Mouse (Mus musculus) stomach, embryonic 16.5 days (tissue): ENCODE results near the gene Cdk4. TPM values are rescaled to one million over a fixed set of nuclear protein-coding genes. Genes with fewer than 3 reads are reported as not detected.
"Not testable (repeated sequence)": the region's sequence is repeated elsewhere in the genome, so short reads cannot be mapped to it uniquely, and the experiment has no call there.

Source experiments
- ATAC-seq: fragments of 200-750 bp; cut with Nextera tagmentation; 2 replicates; pipeline ENCODE4 v1.8.0; 2017; ENCODE audit warnings: moderate number of reproducible peaks, moderate TSS enrichment; ENCODE audit not compliant: insufficient read depth, low FRiP score
- H3K27ac ChIP-seq: fragments of 300-500 bp; sonication (generic); 2 replicates; pipeline ENCODE4 v1.5.1; 2014; ENCODE audit warnings: low read length
- H3K27me3 ChIP-seq: fragments of 300-500 bp; sonication (generic); 2 replicates; pipeline ENCODE4 v1.6.1; 2014; ENCODE audit warnings: low read length, control low read depth, mixed read lengths; ENCODE audit not compliant: control insufficient read depth, insufficient read depth
- H3K36me3 ChIP-seq: fragments of 300-500 bp; sonication (generic); 2 replicates; pipeline ENCODE4 v1.6.1; 2014; ENCODE audit warnings: low read length; ENCODE audit not compliant: control insufficient read depth, insufficient read depth
- H3K4me1 ChIP-seq: fragments of 300-500 bp; sonication (generic); 2 replicates; pipeline ENCODE4 v1.6.1; 2014; ENCODE audit warnings: low read length, control low read depth, mixed read lengths; ENCODE audit not compliant: control insufficient read depth, insufficient read depth
- H3K4me2 ChIP-seq: fragments of 300-500 bp; sonication (generic); 2 replicates; pipeline ENCODE4 v1.6.1; 2014; ENCODE audit warnings: low read depth, low read length, mixed read lengths
- H3K4me3 ChIP-seq: fragments of 300-500 bp; sonication (generic); replicated peaks from 2 replicates; pipeline ENCODE4 v1.5.1; 2014; ENCODE audit warnings: mild to moderate bottlenecking, low read length
- H3K9ac ChIP-seq: fragments of 300-500 bp; sonication (generic); 2 replicates; pipeline ENCODE4 v1.6.1; 2014; ENCODE audit warnings: low read length
- H3K9me3 ChIP-seq: fragments of 300-500 bp; sonication (generic); replicated peaks from 2 replicates; pipeline ENCODE4 v1.6.1; 2016; ENCODE audit warnings: low read length, control low read depth; ENCODE audit not compliant: control insufficient read depth
- WGBS: fragments of 180-500 bp; shearing (Covaris S2); extraction: QIAGEN DNeasy Blood & Tissue Kit; methylation state at CpG from one replicate; pipeline ENCODE4 v1.1.7; 2014; 5-methylcytosine and 5-hydroxymethylcytosine counted together
- polyA plus RNA-seq: library from polyadenylated mRNA; unstranded; fragments of >200 nt; fragmentation: Nextera tagmentation; extraction: Ambion mirVana; gene quantifications from 2 replicates; pipeline ENCODE4 v1.2.1, GENCODE M21; 2015

Cdk4 gene
- polyA plus RNA-seq, 1 experiment from 2014 or later: 1,208 TPM

GRCm38 (mm10) chr10:127069281-127070189 lies 6.2 kb downstream of the Cdk4 start:
- peak overlapping the region; percentile 90 for H3K9ac ChIP-seq
- WGBS: 6% methylated on average over 30 of the region's 30 CpGs
- H3K4me1 ChIP-seq: peaks cover 25% of the 10 kb centered on the region
- H3K9me3 ChIP-seq: no peaks in the 10 kb centered on the region
- peak overlapping the region; percentile 62 for H3K4me2 ChIP-seq
- no peaks in the 10 kb centered on the region for H3K27me3 ChIP-seq
- peak; percentile 49 for ATAC-seq
- H3K36me3 ChIP-seq: peaks cover 27% of the 10 kb centered on the region
- H3K4me3 ChIP-seq: peak overlapping the region; percentile 85
- peak overlapping the region; percentile 95 for H3K27ac ChIP-seq

DNA sequence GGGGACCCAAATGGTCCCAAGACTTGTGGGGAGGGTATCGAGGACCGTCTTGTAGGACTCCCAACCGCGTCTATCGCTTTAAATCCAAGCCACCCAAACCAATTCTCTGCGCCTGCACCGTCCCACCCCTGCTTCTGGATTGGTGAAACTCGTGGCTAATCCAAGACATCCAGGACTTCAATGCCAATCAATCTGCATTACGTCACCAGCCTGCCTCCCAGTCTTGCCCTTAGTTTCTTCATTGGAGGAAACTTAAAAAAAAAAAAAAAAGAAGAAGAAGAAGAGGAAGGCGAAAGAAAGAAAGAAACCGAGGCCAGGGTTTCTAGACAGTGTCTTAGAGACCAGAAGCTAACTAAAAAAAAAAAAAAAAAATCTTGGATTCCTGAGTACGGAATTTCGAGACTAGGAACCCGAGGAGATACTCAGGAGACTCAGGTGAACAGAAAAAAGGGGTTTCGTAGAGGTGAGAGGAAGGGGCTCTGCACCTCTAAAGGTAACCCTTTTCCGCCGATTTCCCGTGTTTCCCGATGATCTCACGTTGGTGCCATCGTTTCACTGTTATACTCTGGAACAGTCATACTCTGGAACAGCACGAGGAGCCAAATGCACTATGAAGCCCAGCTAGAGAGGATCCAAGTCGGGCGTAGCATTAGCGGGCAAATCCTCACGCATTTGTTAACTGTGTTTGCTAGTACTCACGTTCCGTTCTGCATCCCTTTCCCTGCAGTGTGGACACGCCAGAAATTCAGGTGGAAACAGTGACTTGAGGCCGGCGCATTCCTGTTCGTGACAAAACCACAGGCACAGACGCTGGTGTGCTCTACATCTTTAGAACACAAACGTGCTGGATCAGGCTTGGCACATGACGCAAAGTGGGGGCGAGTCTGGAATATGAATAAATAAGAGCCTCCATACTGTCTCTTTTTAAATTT lies 7.1 kb downstream of the Cdk4 start, which contains the start of gene Tspan31:
Gene Tspan31 (minus strand): TSS at position 75 of the 932 bp plus-strand sequence.
- H3K36me3 ChIP-seq: peaks cover 20% of the 10 kb centered on the region
- H3K4me1 ChIP-seq: peaks cover 17% of the 10 kb centered on the region
- 0 out of 2 replicates have a peak, but pooled peaks cover 5% of the 10 kb centered on the region for H3K27me3 ChIP-seq
- no peaks in the 10 kb centered on the region for H3K9me3 ChIP-seq
- peak; percentile 92 for ATAC-seq
- peak within 1 kb of the TSS; percentile 90 for H3K9ac ChIP-seq
- peak within 1 kb of the TSS; percentile 96 for H3K4me2 ChIP-seq
- peak within 1 kb of the TSS; percentile 95 for H3K27ac ChIP-seq
- H3K4me3 ChIP-seq: peak within 1 kb of the TSS; percentile 85
- WGBS: 1% methylated on average over 36 of the region's 36 CpGs

GRCm38 (mm10) chr10:127071203-127071602 lies 7.9 kb downstream of the Cdk4 start:
- H3K27me3 ChIP-seq: peaks cover 5% of the 10 kb centered on the region; the same call in 1 of the 2 replicates
- peaks cover 15% of the 10 kb centered on the region for H3K4me1 ChIP-seq
- H3K4me3 ChIP-seq: peak overlapping the region; percentile 85
- no peaks in the 10 kb centered on the region for H3K9me3 ChIP-seq
- peak overlapping the region; percentile 76 for H3K9ac ChIP-seq
- WGBS: 67% methylated on average over 9 of the region's 9 CpGs
- H3K4me2 ChIP-seq: peak overlapping the region; percentile 96
- no peak for ATAC-seq
- peaks cover 12% of the 10 kb centered on the region for H3K36me3 ChIP-seq
- no peak overlapping the region for H3K27ac ChIP-seq

GRCm38 (mm10) chr10:127072270-127072669 lies 8.9 kb downstream of the Cdk4 start:
- not testable (repeated sequence) for ATAC-seq, H3K4me3 ChIP-seq
- WGBS: 82% methylated on average over 4 of the region's 4 CpGs

DNA sequence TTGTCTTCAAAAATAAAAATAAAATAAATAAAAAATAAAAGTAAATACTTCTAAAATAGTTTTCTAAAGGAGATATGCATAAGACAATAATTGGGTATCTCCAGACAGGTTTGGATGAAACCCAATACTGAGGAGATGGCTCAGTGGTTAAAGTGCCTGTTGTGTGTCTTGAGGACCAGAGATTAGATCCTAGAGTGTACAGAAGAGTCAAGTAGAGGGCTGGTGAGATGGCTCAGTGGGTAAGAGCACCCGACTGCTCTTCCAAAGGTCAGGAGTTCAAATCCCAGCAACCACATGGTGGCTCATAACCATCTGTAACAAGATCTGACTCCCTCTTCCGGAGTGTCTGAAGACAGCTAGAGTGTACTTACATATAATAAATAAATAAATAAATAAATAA lies 9.6 kb downstream of the Cdk4 start:
- 78% methylated on average over 2 of the region's 2 CpGs for WGBS
- not testable (repeated sequence) for H3K9ac ChIP-seq, H3K27ac ChIP-seq, H3K9me3 ChIP-seq, H3K4me3 ChIP-seq, H3K4me2 ChIP-seq, H3K36me3 ChIP-seq, ATAC-seq
- Histone ChIP-seq H3K4me1 (peaks cover 15% of the 10 kb centered on the region), H3K27me3 (peaks cover 23% of the 10 kb centered on the region)

More at GRCm38 (mm10) chr10:127072270-127072669, 8.9 kb downstream of the Cdk4 start:
- not testable (repeated sequence) for H3K9ac ChIP-seq, H3K27ac ChIP-seq, H3K9me3 ChIP-seq, H3K36me3 ChIP-seq, H3K4me2 ChIP-seq
- Histone ChIP-seq H3K27me3 (peaks cover 16% of the 10 kb centered on the region), H3K4me1 (peaks cover 15% of the 10 kb centered on the region)

DNA sequence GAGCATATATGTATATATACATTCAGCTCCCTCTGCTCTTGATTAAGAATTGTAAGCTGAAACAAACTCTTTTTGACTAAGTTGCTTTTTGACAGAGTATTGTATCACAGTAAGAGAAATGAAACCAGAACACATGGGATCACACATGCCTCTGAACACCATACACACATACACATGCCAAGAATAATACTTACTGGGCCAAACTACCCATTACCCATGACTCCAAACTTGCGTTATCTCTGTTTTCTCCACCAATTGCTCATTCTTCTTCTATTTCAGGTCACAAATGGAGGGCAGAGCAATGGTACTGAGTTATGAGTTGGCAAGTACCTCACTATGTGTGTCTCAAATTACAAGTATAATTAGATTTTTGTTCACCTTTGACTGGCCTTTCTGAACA lies 10.6 kb downstream of the Cdk4 start:
- Histone ChIP-seq H3K9ac (no peak overlapping the region), H3K4me2 (no peak overlapping the region), H3K27ac (no peak overlapping the region), H3K4me3 (no peak overlapping the region), H3K36me3 (no peaks in the 10 kb centered on the region), H3K4me1 (peaks cover 12% of the 10 kb centered on the region), H3K27me3 (peaks cover 33% of the 10 kb centered on the region), H3K9me3 (no peaks in the 10 kb centered on the region)
- no peak for ATAC-seq
- 90% methylated on average over 1 of the region's 1 CpGs for WGBS

DNA sequence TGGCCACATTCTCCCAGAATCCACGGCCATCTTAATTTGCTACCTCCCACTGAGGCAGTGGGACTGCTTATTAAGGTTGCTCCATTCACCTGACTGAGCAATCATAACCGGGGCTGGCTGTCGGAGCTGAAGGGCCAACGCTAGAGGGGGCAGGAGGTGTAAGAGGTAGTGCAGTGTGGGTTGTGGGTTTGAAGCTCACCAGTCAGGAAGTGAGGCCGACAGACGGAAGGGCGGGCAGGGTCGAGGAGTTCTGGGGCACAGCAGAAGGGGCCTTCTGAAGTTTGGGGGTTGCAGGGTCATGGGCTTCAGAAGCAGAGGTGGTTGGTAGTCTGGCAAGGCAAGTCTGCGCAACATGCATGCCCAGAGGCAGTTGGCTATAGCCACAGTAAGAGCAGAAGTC lies 11.7 kb downstream of the Cdk4 start, which contains the start of gene Agap2:
Gene Agap2 (plus strand): TSS at position 205 of the 400 bp plus-strand sequence.
- 57% methylated on average over 9 of the region's 9 CpGs for WGBS
- H3K9me3 ChIP-seq: no peaks in the 10 kb centered on the region
- no peak within 1 kb of the TSS for H3K4me2 ChIP-seq
- no peak for ATAC-seq
- 0 out of 2 replicates have a peak within 1 kb of the TSS, but pooled peaks have one; percentile 2 for H3K9ac ChIP-seq
- no peak within 1 kb of the TSS for H3K4me3 ChIP-seq
- H3K27me3 ChIP-seq: peaks cover 44% of the 10 kb centered on the region
- H3K4me1 ChIP-seq: peaks cover 20% of the 10 kb centered on the region
- H3K27ac ChIP-seq: no peak within 1 kb of the TSS
- H3K36me3 ChIP-seq: no peaks in the 10 kb centered on the region

- Histone ChIP-seq H3K27ac (no peak overlapping the region), H3K9me3 (no peaks in the 10 kb centered on the region), H3K4me1 (peaks cover 23% of the 10 kb centered on the region), H3K9ac (no peak overlapping the region), H3K27me3 (peaks cover 49% of the 10 kb centered on the region), H3K4me3 (no peak overlapping the region), H3K4me2 (no peak overlapping the region), H3K36me3 (no peaks in the 10 kb centered on the region)
- no peak for ATAC-seq
- WGBS: 57% methylated on average over 8 of the region's 8 CpGs
Measured at GRCm38 (mm10) chr10:127075651-127076050, 12.3 kb downstream of the Cdk4 start.
